Mouse (Mus musculus): Measurements from ENCODE around the gene Ptafr. TPM values are rescaled to one million over a fixed set of nuclear protein-coding genes. Genes with fewer than 3 reads are reported as not detected.

The Ptafr gene
- polyA plus RNA-seq (2017; shearing (Covaris generic)), result 0.35 TPM

DNA sequence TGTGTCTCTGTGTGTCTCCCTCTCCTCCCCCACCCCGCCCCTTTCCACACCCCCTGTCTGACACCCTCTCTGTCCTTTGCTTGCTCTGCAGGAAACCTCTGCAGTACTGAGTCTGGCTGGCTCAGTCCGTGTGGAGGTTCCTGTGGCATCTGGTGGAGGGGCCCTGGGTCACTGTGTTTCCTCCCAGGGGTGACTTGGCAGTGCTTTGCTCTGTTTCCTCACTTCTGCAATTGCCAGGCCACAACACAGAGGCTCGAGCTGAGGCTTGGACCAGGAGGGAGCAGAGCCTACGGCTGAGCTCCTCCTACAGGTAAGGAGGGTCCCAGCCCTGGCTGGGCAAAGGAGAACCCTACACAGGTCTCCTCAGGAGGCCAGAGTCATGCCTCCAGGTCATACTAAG, at the start of gene Ptafr:
Gene Ptafr, plus strand, starts transcription at position 103 of the 400 bp plus-strand sequence.

DNA sequence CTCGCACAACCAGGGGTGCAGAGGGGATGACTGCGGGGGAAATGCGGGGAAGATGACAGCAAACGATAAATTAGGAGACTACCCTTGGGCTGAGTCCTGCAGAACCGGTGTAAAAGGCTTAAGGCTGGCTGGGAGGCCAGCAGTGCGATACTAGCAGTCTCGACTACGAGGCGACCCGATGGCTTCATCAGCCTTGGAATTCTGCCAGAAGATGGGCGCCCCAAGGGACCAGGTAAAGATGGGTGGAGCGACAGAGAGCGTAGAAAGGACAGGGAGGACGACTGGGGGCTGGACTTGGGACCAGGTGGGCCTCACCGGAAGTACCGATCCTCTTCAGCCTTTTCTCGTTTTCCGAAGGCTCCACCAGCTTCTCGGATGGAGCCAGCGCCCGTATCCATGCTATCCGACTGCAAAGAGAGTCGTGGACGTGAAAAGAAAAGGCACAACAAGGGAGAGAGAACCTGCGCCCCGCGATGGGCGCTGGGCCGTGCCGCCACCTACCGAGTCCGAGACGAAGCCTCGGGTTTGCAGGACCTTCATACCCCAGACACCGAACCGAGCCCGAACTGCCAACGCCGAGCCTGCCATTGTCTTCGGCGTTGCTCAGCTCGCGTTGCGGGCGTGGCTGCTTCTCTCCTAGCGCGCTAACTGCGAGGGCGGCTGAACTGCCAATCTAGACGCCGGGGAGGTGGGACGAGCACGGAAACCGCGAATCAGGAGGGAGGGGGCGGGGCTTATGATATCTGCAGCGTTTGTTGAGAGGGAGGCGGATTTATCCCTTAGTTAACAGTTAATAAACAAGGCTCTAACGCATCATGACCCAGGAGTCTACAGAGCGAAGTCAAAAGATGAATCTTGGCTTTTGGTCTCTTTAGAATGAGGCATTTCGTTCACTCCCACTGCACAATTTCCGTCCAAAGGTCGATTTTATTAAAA, 30.6 kb upstream of the Ptafr start, which contains the start of gene Atpif1:
Gene Atpif1, minus strand, starts transcription at position 679 of the 936 bp plus-strand sequence.

DNA sequence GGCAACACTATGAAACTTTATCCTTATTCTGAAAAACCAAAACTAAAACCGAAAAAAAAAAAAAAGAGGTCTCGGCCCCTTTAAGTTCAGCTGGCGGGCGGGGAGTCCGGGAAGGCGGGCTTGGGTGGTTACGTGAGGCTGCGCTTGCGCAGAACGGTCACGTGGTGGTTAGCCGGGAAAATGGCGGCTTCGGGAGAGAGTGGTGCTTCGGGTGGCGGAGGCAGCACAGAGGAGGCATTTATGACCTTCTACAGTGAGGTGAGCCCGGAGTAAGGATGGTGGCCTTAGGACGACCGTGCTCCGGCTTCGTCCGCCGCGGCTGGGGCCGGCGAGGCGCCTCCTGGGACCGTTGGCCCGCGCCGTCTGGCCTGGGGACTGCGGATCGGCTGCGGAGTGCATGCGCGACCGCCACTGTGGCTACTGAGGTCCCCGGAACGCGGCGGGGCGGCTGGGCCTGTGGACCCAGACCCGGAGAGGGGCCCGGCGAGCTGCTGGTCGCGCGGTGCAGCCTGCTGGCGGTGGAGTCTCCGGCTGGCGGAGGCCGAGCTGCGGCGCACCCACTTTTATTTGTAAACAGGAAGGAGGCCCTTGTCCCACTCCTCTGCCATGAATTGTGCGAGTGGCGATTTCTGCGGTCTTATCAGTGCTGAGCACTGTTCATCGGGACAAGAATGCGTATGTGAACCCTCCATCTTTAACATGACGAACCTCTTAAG, 28.3 kb upstream of the Ptafr start, which contains the start of gene Dnajc8:
Gene Dnajc8, plus strand, starts transcription at position 145 of the 716 bp plus-strand sequence.

Other genes with a start within 250 kb of the Ptafr start
- 78.8 TPM for gene Trnau1ap, start 234.5 kb upstream of the Ptafr start, polyA plus RNA-seq (2017; shearing (Covaris generic))
- 28.4 TPM for gene Rcc1, start 210.5 kb upstream of the Ptafr start, polyA plus RNA-seq (2017; shearing (Covaris generic))
- 3.0 TPM for gene Phactr4, start 141.6 kb upstream of the Ptafr start, polyA plus RNA-seq (2017; shearing (Covaris generic))
- 27.3 TPM for gene Med18, start 100.1 kb upstream of the Ptafr start, polyA plus RNA-seq (2017; shearing (Covaris generic))
- 8.3 TPM for gene Sesn2, start 53.6 kb upstream of the Ptafr start, polyA plus RNA-seq (2017; shearing (Covaris generic))
- gene Atpif1, start 30.4 kb upstream of the Ptafr start, polyA plus RNA-seq (2017; shearing (Covaris generic)), result 178 TPM
- 237 TPM for gene Dnajc8, start 28.5 kb upstream of the Ptafr start, polyA plus RNA-seq (2017; shearing (Covaris generic))
- 31.1 TPM for gene Eya3, start 74.9 kb downstream of the Ptafr start, polyA plus RNA-seq (2017; shearing (Covaris generic))
- 6.1 TPM for gene Xkr8, start 168.5 kb downstream of the Ptafr start, polyA plus RNA-seq (2017; shearing (Covaris generic))
- gene Smpdl3b, start 193.2 kb downstream of the Ptafr start, polyA plus RNA-seq (2017; shearing (Covaris generic)), result 0.96 TPM
- 62.4 TPM for gene Rpa2, start 204.3 kb downstream of the Ptafr start, polyA plus RNA-seq (2017; shearing (Covaris generic))
- 1.1 TPM for gene Themis2, start 232.3 kb downstream of the Ptafr start, polyA plus RNA-seq (2017; shearing (Covaris generic))

Data from CD4-positive, CD25-positive, alpha-beta regulatory T cell (primary cell).